Mouse (Mus musculus): Measurements from ENCODE around the gene Lama1.
A peak's percentile ranks its signal among the peaks of the same experiment; 100 is the strongest.

Gene Lama1

GRCm38 (mm10) chr17:67696694-67697386, at the start of gene Lama1:
Lama1 (plus strand) TSS chr17:67697259.
- peak; percentile 95 for DNase-seq (ENCODE audit: low spot score)

- peak; percentile 32 for DNase-seq (ENCODE audit: low spot score)
Observed at GRCm38 (mm10) chr17:67651506-67651905, 45.6 kb upstream of the Lama1 start.

- no peak for DNase-seq (ENCODE audit: low spot score)
Observed at GRCm38 (mm10) chr17:67664299-67664698, 32.8 kb upstream of the Lama1 start.

- DNase-seq (ENCODE audit: low spot score): no peak
Observed at GRCm38 (mm10) chr17:67666981-67667380, 30.1 kb upstream of the Lama1 start.

GRCm38 (mm10) chr17:67667981-67668380, 29.1 kb upstream of the Lama1 start:
- DNase-seq (ENCODE audit: low spot score): peak; percentile 45

- no peak for DNase-seq (ENCODE audit: low spot score)
Observed at GRCm38 (mm10) chr17:67678576-67678975, 18.5 kb upstream of the Lama1 start.

- DNase-seq (ENCODE audit: low spot score): no peak
Observed at GRCm38 (mm10) chr17:67681084-67681483, 16.0 kb upstream of the Lama1 start.

GRCm38 (mm10) chr17:67685022-67685743, 11.9 kb upstream of the Lama1 start:
- peak; percentile 76 for DNase-seq (ENCODE audit: low spot score)

- no peak for DNase-seq (ENCODE audit: low spot score)
Observed at GRCm38 (mm10) chr17:67687505-67687904, 9.6 kb upstream of the Lama1 start.

- DNase-seq (ENCODE audit: low spot score): peak; percentile 37
Observed at GRCm38 (mm10) chr17:67690689-67691088, 6.4 kb upstream of the Lama1 start.

- no peak for DNase-seq (ENCODE audit: low spot score)
Observed at GRCm38 (mm10) chr17:67692651-67693050, 4.4 kb upstream of the Lama1 start.

GRCm38 (mm10) chr17:67693861-67694260, 3.2 kb upstream of the Lama1 start:
- DNase-seq (ENCODE audit: low spot score): no peak

GRCm38 (mm10) chr17:67697461-67697891, 417 bp downstream of the Lama1 start:
- no peak for DNase-seq (ENCODE audit: low spot score)

GRCm38 (mm10) chr17:67698301-67698700, 1.2 kb downstream of the Lama1 start:
- DNase-seq (ENCODE audit: low spot score): peak; percentile 47

- DNase-seq (ENCODE audit: low spot score): no peak
Observed at GRCm38 (mm10) chr17:67701761-67702160, 4.7 kb downstream of the Lama1 start.

GRCm38 (mm10) chr17:67702941-67703340, 5.9 kb downstream of the Lama1 start:
- DNase-seq (ENCODE audit: low spot score): no peak

GRCm38 (mm10) chr17:67705035-67705769, 8.1 kb downstream of the Lama1 start:
- DNase-seq (ENCODE audit: low spot score): no peak

- no peak for DNase-seq (ENCODE audit: low spot score)
Observed at GRCm38 (mm10) chr17:67706372-67706771, 9.3 kb downstream of the Lama1 start.

- no peak for DNase-seq (ENCODE audit: low spot score)
Observed at GRCm38 (mm10) chr17:67707793-67708364, 10.8 kb downstream of the Lama1 start.

GRCm38 (mm10) chr17:67710377-67710781, 13.3 kb downstream of the Lama1 start:
- no peak for DNase-seq (ENCODE audit: low spot score)

- no peak for DNase-seq (ENCODE audit: low spot score)
Observed at GRCm38 (mm10) chr17:67711361-67711760, 14.3 kb downstream of the Lama1 start.

GRCm38 (mm10) chr17:67712929-67713328, 15.9 kb downstream of the Lama1 start:
- DNase-seq (ENCODE audit: low spot score): no peak

Data from yolk sac, embryonic 10.5 days (tissue).